Mouse (Mus musculus): ENCODE data around the gene Smim8. TPM values are rescaled to one million over a fixed set of nuclear protein-coding genes. Genes with fewer than 3 reads are reported as not detected.

Smim8 gene
- 42.9 and 45.0 TPM in 2 replicates for polyA plus RNA-seq (2014; fragmentation: Nextera tagmentation; extraction: Ambion mirVana)

GRCm38 (mm10) chr4:34777677-34778527 is at the start of gene Smim8:
Gene Smim8 (minus strand): TSS chr4:34778423.
- H3K36me3 ChIP-seq (ENCODE audit: control insufficient read depth, insufficient read depth, low read length), result no peaks in the 10 kb centered on the region
- H3K4me2 ChIP-seq, result peak within 1 kb of the TSS; percentile 63
- no peaks in the 10 kb centered on the region for H3K27me3 ChIP-seq (replicated peaks; ENCODE audit: control insufficient read depth, insufficient read depth, low read length)
- H3K27ac ChIP-seq (ENCODE audit: low read depth, low read length), result peak within 1 kb of the TSS; percentile 72
- H3K9ac ChIP-seq (ENCODE audit: low read depth, low read length), result peak within 1 kb of the TSS; percentile 73
- ATAC-seq (replicated peaks; ENCODE audit: low FRiP score), result peak; percentile 92
- no peaks in the 10 kb centered on the region for H3K9me3 ChIP-seq (ENCODE audit: control insufficient read depth, low read length)
- 5% methylated on average over 40 of the region's 40 CpGs for WGBS
- peak within 1 kb of the TSS; percentile 69 for H3K4me3 ChIP-seq (ENCODE audit: low read depth, low read length)
- peak; percentile 94 for DNase-seq (ENCODE audit: low spot score)
- H3K4me1 ChIP-seq (replicated peaks; ENCODE audit: control insufficient read depth, insufficient read depth, low read length), result peaks cover 5% of the 10 kb centered on the region

GRCm38 (mm10) chr4:34823901-34824300 is 45.7 kb upstream of the Smim8 start:
- H3K27me3 ChIP-seq (replicated peaks; ENCODE audit: control insufficient read depth, insufficient read depth, low read length), result no peaks in the 10 kb centered on the region
- H3K4me1 ChIP-seq (replicated peaks; ENCODE audit: control insufficient read depth, insufficient read depth, low read length), result no peaks in the 10 kb centered on the region
- no peak overlapping the region for H3K4me2 ChIP-seq
- WGBS, result 89% methylated on average over 1 of the region's 1 CpGs
- H3K9ac ChIP-seq (ENCODE audit: low read depth, low read length), result no peak overlapping the region
- no peak for ATAC-seq (replicated peaks; ENCODE audit: low FRiP score)
- H3K9me3 ChIP-seq (ENCODE audit: control insufficient read depth, low read length), result no peaks in the 10 kb centered on the region
- no peak for DNase-seq (ENCODE audit: low spot score)
- H3K36me3 ChIP-seq (ENCODE audit: control insufficient read depth, insufficient read depth, low read length), result peaks cover 4% of the 10 kb centered on the region
- no peak overlapping the region for H3K4me3 ChIP-seq (ENCODE audit: low read depth, low read length)
- no peak overlapping the region for H3K27ac ChIP-seq (ENCODE audit: low read depth, low read length)

GRCm38 (mm10) chr4:34819904-34820303 is 41.7 kb upstream of the Smim8 start:
- Histone ChIP-seq H3K4me2 (no peak overlapping the region), H3K27me3 (replicated peaks; ENCODE audit: control insufficient read depth, insufficient read depth, low read length) (no peaks in the 10 kb centered on the region), H3K9ac (ENCODE audit: low read depth, low read length) (no peak overlapping the region), H3K4me3 (ENCODE audit: low read depth, low read length) (no peak overlapping the region), H3K36me3 (ENCODE audit: control insufficient read depth, insufficient read depth, low read length) (peaks cover 24% of the 10 kb centered on the region), H3K27ac (ENCODE audit: low read depth, low read length) (no peak overlapping the region), H3K9me3 (ENCODE audit: control insufficient read depth, low read length) (no peaks in the 10 kb centered on the region), H3K4me1 (replicated peaks; ENCODE audit: control insufficient read depth, insufficient read depth, low read length) (no peaks in the 10 kb centered on the region)
- DNase-seq (ENCODE audit: low spot score), result no peak
- no peak for ATAC-seq (replicated peaks; ENCODE audit: low FRiP score)
- WGBS, result 91% methylated on average over 4 of the region's 4 CpGs

GRCm38 (mm10) chr4:34801166-34802034 is 23.2 kb upstream of the Smim8 start:
- 81% methylated on average over 14 of the region's 14 CpGs for WGBS
- Histone ChIP-seq H3K4me2 (no peak overlapping the region), H3K27me3 (replicated peaks; ENCODE audit: control insufficient read depth, insufficient read depth, low read length) (no peaks in the 10 kb centered on the region), H3K27ac (ENCODE audit: low read depth, low read length) (no peak overlapping the region), H3K36me3 (ENCODE audit: control insufficient read depth, insufficient read depth, low read length) (peaks cover 2% of the 10 kb centered on the region; the same call in 1 of the 2 replicates), H3K9ac (ENCODE audit: low read depth, low read length) (no peak overlapping the region), H3K9me3 (ENCODE audit: control insufficient read depth, low read length) (no peaks in the 10 kb centered on the region), H3K4me1 (replicated peaks; ENCODE audit: control insufficient read depth, insufficient read depth, low read length) (no peaks in the 10 kb centered on the region), H3K4me3 (ENCODE audit: low read depth, low read length) (no peak overlapping the region)
- no peak for DNase-seq (ENCODE audit: low spot score)
- ATAC-seq (replicated peaks; ENCODE audit: low FRiP score), result no peak

GRCm38 (mm10) chr4:34798005-34798404 is 19.8 kb upstream of the Smim8 start:
- Histone ChIP-seq H3K4me3 (ENCODE audit: low read depth, low read length) (no peak overlapping the region), H3K4me2 (no peak overlapping the region), H3K4me1 (replicated peaks; ENCODE audit: control insufficient read depth, insufficient read depth, low read length) (no peaks in the 10 kb centered on the region), H3K36me3 (ENCODE audit: control insufficient read depth, insufficient read depth, low read length) (no peaks in the 10 kb centered on the region), H3K9me3 (ENCODE audit: control insufficient read depth, low read length) (no peaks in the 10 kb centered on the region), H3K27me3 (replicated peaks; ENCODE audit: control insufficient read depth, insufficient read depth, low read length) (no peaks in the 10 kb centered on the region), H3K9ac (ENCODE audit: low read depth, low read length) (no peak overlapping the region), H3K27ac (ENCODE audit: low read depth, low read length) (no peak overlapping the region)
- DNase-seq (ENCODE audit: low spot score), result no peak
- WGBS, result 81% methylated on average over 2 of the region's 2 CpGs
- no peak for ATAC-seq (replicated peaks; ENCODE audit: low FRiP score)

DNA sequence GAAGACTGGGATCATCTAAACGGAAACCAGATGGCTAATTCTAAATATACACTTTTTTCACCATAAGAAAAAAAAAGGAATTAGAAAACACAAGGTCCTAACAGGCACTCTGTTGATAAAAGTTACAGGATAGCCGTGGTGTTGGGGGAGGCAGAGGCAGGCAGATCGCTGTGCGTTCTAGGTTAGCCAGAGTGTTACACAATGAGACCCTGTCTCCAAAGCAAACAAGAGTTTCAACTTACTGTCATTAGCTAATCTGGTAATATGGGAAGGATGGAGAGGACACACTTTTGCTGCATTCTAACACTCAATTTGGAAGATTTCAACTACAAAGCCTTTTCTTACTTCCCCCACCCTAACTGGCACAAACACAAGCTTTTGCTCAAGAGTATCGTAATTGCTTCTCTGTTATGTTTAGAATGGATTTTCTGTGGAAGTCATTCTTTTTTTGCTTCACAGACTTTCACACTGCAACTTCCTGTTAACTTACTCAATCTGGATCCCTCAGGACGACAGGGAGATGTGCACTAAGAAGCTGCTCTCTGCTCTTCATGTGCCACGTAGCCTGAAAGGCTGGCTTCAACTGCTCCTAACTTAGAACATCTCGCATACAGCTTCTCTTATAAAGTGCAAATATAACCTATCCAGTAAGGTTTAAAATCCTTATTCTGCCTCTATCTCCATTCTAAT is 19.2 kb upstream of the Smim8 start:
- Histone ChIP-seq H3K36me3 (ENCODE audit: control insufficient read depth, insufficient read depth, low read length) (no peaks in the 10 kb centered on the region), H3K27me3 (replicated peaks; ENCODE audit: control insufficient read depth, insufficient read depth, low read length) (no peaks in the 10 kb centered on the region), H3K4me1 (replicated peaks; ENCODE audit: control insufficient read depth, insufficient read depth, low read length) (no peaks in the 10 kb centered on the region), H3K4me2 (no peak overlapping the region), H3K9me3 (ENCODE audit: control insufficient read depth, low read length) (no peaks in the 10 kb centered on the region), H3K27ac (ENCODE audit: low read depth, low read length) (no peak overlapping the region), H3K9ac (ENCODE audit: low read depth, low read length) (no peak overlapping the region), H3K4me3 (ENCODE audit: low read depth, low read length) (no peak overlapping the region)
- WGBS, result 69% methylated on average over 8 of the region's 8 CpGs
- DNase-seq (ENCODE audit: low spot score) (no peak), ATAC-seq (replicated peaks; ENCODE audit: low FRiP score) (no peak)

GRCm38 (mm10) chr4:34796294-34796693 is 18.1 kb upstream of the Smim8 start:
- no peak overlapping the region for H3K4me3 ChIP-seq (ENCODE audit: low read depth, low read length)
- no peaks in the 10 kb centered on the region for H3K4me1 ChIP-seq (replicated peaks; ENCODE audit: control insufficient read depth, insufficient read depth, low read length)
- WGBS, result 90% methylated on average over 5 of the region's 5 CpGs

DNA sequence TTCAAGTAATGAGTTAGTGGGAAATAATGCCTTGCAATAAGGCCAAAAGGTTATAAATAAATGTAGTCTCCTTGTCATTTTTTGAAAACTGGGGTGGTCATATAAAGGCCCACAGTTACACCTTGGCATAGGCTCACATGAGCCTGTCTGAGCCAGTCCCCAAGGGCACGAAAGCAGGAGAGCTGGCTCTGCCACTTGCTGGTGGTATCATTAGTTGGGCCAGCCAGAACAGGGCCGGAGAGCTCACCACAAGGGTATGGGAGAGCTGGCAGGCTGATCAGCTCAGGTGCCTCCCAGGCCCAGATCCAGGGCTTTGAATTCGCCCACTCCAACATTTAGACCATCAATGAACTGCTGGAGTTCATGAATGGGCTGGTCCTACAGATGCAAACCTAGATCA is 8.3 kb upstream of the Smim8 start:
- H3K9ac ChIP-seq (ENCODE audit: low read depth, low read length), result no peak overlapping the region
- 78% methylated on average over 3 of the region's 3 CpGs for WGBS
- no peak overlapping the region for H3K27ac ChIP-seq (ENCODE audit: low read depth, low read length)
- H3K9me3 ChIP-seq (ENCODE audit: control insufficient read depth, low read length), result no peaks in the 10 kb centered on the region
- no peaks in the 10 kb centered on the region for H3K4me1 ChIP-seq (replicated peaks; ENCODE audit: control insufficient read depth, insufficient read depth, low read length)
- H3K27me3 ChIP-seq (replicated peaks; ENCODE audit: control insufficient read depth, insufficient read depth, low read length), result no peaks in the 10 kb centered on the region
- DNase-seq (ENCODE audit: low spot score) (no peak), ATAC-seq (replicated peaks; ENCODE audit: low FRiP score) (no peak)
- no peaks in the 10 kb centered on the region for H3K36me3 ChIP-seq (ENCODE audit: control insufficient read depth, insufficient read depth, low read length)
- H3K4me3 ChIP-seq (ENCODE audit: low read depth, low read length), result no peak overlapping the region
- H3K4me2 ChIP-seq, result no peak overlapping the region

More at GRCm38 (mm10) chr4:34796294-34796693, 18.1 kb upstream of the Smim8 start:
- no peaks in the 10 kb centered on the region for H3K9me3 ChIP-seq (ENCODE audit: control insufficient read depth, low read length)
- H3K36me3 ChIP-seq (ENCODE audit: control insufficient read depth, insufficient read depth, low read length), result no peaks in the 10 kb centered on the region
- no peak for DNase-seq (ENCODE audit: low spot score)
- no peak for ATAC-seq (replicated peaks; ENCODE audit: low FRiP score)
- H3K27me3 ChIP-seq (replicated peaks; ENCODE audit: control insufficient read depth, insufficient read depth, low read length), result no peaks in the 10 kb centered on the region
- H3K27ac ChIP-seq (ENCODE audit: low read depth, low read length), result no peak overlapping the region
- H3K9ac ChIP-seq (ENCODE audit: low read depth, low read length), result no peak overlapping the region
- H3K4me2 ChIP-seq, result no peak overlapping the region
